Mouse (Mus musculus): ENCODE data around the gene Birc2.
"Not testable (repeated sequence)": the region's sequence is repeated elsewhere in the genome, so short reads cannot be mapped to it uniquely, and the experiment has no call there.

Gene Birc2

DNA sequence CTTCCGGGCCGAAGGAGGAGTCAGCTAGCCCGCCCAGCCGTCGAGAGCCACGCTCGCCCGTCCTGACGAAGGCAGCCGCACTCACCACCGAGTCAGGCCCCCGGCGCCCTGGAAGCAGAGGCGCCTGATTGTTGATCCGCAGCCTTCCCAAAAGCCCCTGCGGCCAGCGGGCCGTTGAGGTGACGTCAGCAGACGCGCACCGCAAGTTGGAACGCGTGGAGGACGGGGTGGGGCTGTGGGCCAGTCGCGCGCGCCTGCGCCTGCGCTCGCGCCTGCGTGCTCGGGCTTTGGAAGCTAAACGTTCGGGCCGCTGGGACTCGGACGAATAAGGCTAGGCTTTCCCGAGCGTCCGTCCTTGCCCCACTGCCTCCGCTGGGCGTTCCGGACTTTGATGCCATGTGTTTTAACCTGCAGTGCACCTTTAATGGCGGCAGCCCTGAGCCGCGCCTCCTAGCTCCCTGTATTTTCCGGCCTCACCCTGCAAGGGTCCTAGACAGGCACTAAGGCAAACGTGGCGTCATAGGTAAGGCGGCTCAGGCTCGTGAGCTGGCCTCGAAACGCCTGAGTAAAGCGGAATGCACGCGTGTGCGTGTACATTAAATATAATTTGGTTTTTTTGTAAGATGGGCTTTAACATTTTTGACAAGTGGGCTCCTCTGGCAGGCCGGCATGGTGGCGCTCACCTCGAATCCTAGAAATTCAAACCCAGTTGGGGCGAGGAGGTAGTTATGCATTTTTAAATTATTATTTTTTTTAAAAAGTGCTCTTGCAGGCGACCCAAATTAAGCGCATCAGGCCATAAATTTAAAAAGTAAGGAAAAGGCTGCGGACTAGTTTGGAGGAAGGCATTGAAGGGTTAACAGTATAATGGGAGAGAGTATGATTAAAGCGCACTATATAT is at the start of gene Birc2:
Gene Birc2 (minus strand): TSS at position 160 of the 901 bp plus-strand sequence.
- peak; percentile 97 for DNase-seq

DNA sequence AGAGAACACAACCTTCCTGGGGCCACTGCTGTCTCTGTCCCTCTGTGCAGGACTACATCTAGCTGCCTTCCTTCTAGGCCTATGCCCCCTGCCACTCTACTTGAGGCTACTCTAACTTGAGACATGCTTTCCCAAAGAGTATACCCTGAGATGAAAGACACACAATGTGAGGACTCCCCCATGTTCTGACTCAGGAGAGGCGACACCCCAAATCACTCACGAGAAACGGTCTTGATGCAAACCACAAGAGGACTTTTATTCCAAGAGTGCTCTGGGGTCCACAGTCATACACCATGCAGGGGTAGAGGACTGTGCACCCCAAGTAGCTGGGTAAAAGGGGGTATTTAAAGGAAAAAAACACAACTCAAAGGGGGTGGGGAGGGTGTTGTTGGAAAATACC is 47.5 kb upstream of the Birc2 start:
- DNase-seq = no peak

DNA sequence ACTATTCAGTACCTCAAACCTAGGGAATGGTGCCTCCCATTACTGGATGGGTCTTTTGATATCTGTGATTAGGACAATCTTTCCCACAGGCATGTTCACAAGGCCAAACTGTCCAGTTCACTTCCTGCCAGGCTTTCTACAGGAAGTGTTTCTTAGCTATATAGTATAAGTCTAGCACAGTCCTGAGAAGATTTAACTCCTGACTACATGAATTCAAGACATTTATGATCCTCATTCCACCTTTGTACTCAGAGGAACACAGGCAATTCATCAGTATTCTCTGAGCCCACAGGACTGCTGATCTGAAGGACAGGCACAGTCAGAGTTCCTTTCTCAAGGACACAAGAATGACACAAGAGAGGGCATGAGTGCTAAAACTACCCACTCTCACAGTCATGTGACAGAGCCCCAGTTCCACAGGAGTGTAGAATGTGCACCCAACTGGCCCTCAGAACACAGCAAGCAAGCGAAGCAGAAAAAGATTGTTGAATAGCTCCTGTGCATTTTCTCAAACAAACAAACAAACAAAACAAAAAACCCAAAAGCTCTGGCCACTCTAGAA is 45.5 kb upstream of the Birc2 start:
- no peak for DNase-seq

DNA sequence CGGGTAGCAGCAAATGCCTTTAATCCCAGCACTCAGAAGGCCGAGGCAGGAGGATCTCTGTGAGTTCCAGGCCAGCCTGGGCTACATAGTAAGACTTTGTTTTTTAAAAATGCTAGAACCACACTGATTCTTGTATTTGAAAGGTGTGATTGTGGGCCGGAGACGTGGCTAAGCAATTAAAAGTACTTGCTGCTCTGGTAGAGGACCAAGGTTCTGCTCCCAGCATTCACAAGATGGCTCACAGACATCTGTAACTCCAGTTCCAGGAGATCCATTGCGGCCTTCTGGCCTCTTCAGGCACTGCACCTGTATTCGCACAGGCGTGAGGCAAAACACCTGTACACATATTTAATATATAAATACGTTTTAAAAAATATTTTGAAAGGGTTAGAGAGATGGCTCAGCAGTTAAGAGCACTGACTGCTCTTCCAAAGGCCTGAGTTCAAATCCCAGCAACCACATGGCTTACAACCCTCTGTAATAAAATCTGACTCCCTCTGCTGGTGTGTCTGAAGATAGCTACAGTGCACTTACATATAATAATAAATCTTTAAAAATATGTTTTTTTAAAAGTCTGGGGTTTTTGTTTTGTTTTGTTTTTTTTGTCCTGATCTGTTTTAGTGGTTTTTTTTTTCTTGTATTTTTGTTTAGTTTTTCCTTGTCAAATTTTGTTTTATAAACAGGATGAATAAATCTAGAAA is 36.8 kb upstream of the Birc2 start:
- no peak for DNase-seq

DNA sequence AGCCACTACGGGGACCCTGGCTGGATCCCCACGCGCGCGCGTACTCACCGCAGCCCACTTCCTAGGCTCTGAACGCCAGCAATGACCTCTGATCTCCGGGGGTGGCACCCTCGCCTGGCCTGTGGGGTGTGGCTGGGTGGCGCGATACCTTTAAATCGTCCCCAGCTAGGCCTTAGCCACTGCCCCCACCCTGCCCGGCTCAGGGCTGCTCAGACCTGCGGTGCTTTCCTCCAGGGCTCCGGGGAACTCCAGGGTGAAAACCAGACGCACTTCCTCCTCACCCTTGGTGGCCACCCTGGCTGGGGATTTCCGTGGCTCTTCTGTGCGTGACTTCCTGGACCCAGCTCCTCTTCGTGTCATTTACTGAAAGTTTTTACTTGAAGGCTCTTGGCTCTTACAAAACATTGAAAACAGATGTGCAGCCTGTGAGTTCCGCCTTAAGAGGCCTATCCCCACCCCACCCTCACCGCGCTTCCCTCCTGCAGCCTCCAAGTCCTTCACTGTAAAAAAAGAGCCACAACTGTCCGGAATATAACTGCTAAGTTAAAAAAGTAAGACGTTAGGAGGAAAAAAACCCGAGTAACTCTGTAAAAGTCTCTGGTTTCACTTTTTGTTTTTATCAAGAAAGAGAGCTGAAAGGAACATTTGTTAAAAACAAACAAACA is 36.0 kb upstream of the Birc2 start, which contains the start of gene Birc3:
Gene Birc3 (minus strand): TSS at position 412 of the 665 bp plus-strand sequence.
- peak; percentile 8 for DNase-seq

DNA sequence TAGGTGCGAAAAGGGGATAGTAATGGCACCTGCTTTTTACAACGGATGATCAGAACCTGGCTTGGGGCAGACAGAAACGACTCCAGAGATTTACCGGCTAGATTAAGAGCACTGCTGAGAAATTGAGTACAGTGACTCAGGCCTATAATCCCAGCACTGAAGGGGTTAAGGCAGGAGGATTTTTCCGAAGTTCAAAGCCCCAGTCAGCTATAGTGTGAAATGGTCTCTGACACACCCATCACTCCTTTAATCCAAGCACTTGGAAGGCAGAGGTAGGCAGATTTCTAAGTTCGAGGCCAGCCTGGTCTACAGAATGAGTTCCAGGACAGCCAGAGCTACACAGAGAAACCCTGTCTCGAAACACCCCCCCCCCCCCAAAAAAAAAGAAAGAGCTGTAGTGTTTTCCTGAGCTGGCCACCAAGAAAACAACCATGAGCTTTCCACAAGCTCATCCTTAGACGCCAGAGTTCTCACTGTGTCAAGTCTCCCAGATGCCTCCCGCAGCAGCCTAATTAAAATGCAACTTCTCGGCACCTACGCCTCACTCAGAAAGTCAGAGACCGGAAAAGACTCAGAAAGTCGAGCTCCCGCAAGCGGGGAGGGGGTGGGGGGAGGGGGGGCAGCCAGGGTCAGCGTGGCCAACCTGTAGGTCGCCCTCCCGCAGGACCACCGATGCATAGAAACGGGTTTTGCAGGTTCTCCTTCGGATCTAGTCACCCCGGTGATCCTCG is 35.3 kb upstream of the Birc2 start:
- peak; percentile 32 for DNase-seq

DNA sequence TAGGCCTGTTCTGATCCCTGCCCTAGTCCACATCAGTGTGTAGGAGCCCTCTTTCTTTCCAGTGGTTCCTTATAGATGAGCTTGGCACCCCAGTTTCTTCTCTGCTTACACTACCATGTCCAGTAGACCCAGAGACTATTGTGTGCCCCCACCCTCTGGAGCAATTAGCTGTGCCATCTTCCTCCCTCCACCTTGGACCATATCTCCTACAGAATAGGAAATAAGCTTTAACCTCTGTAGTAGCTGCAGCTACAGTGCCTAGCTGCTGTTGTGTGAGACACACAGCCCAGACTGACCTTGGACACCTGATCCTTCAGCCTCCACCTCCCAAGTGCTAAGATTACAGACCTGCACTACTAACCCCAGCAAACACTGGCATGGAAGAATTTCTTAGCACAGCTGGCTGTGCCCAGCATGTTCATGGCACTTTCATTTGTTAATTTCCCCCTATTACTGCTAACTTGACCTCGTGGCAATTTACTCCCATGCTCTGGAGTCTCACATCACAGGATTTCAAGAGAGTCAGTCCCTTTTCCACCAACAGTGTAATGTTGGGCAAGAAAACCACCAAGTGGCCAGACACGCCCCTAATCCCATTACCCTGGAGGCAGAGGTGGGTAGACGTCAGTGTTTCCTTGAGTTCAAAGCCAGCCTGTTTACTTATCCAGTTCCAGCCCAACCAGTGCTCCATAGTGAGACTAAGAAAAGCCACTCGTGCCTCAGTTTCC is 34.6 kb upstream of the Birc2 start:
- no peak for DNase-seq

DNA sequence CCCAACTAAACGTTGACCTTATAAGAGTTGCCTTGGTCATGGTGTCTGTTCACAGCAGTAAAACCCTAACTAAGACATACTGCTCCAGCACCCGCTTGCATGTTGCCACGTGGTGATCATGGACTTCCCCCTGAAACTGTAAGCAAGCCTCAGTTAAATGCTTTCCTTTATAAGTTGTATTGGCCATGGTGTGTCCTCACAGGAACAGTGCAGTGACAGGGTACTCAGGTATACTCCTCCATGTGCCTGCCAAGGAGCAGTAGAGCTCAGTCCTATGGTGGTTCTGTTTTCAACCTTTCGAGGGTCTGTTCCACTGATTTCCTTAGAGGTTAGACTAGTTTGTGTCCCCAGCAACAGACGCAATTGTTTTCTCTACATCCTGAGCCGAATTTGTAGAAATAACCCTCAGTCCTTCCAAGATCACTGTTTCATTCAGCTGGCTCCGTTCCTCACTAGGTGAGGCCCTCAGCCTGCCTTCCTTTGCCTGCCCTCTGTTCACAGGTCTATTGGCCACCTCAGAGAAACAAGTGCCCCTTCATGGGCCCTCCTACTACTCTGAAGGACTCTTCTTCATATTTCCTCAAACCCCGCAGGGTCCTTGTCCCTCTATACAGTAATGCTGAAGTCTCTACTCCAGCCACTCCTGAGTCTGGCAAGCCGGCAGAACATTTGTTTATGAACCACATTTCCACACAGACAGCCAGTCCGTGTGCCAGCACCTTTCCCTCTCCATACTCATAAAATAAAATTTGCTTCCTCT is 33.9 kb upstream of the Birc2 start:
- DNase-seq = no peak

DNA sequence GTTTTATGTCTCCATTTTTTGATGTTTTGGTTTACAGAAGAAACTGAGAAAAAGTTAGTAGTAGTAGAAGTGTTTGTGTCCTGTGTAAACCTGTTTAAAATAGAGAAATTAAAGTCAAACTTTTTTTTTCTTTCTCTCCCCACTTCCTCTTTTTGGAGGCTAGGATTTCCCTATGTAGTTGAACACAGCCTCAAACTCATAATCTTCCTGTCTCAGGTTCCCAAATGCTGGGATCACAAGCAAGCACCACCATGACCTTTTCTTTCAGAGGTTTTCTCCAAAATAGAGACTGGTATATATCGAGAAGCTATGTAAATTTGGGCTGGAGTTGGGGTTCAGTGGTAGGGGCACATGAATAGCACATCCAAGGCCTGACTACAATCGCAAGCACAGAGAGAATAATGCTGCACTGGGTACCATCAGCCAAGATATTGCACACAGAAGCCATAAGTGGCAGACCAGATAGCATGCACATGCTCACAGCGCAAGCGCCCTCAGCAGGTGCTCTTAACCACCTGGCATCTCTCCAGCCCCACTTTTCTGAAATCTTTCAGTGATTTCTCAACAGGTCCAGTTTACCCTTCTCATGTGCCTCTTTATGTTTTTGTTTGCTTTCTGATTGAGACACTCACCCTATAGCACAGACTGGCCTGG is 32.1 kb upstream of the Birc2 start:
- no peak for DNase-seq

DNA sequence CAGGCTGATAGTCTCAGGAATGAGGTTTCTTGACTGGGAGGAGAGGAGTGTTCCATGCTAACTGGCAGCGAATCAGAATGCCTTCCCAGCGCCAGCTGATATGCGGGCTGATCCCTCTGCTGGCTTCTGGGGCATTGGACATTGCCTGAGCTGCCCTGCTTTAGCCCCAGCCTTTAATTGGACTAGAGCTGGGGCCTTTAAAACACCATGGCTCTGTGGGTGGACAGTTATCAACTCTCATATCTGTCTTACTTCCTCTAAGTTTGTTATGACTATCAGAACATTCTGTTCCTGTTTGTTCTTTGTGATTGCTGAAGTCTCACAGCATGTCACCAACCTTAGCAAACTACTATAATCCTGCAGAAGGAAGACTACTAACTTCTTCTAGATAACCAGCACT is 31.1 kb upstream of the Birc2 start:
- no peak for DNase-seq

DNA sequence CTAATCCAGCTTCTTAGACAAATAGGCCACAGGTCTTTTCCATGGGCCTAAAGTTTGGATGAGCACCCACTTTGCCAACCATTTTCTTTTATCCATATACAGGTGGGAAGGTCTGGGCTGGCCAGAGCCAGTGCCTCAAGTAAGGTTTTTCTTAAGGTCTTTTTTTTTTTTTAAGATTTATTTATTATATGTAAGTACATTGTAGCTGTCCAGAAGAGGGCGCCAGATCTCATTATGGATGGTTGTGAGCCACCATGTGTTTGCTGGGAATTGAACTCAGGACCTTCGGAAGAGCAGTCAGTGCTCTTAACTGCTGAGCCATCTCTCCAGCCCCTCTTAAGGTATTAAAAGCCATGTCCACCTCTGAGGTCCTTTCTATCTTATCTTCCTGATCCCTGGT is 30.1 kb upstream of the Birc2 start:
- not testable (repeated sequence) for DNase-seq

DNA sequence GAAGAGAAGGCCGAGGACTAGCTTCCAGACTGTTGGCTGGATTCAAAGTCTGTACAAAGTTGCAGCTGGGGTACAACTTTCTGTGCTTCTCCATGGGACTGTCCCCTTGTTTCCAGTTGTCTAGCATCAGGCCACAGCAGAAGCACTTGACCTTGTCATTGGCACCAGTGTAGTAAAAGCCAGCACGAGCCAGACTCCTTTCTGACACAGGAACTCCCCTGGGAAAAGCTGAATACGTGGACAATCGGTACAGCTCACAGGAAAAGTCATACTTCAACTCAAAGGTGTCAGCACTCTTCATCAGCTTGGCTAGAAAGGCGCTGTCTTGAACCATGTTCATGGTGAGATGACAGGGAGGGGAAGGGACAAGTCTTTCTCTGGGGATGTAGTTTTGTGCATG is 24.1 kb upstream of the Birc2 start:
- no peak for DNase-seq

DNA sequence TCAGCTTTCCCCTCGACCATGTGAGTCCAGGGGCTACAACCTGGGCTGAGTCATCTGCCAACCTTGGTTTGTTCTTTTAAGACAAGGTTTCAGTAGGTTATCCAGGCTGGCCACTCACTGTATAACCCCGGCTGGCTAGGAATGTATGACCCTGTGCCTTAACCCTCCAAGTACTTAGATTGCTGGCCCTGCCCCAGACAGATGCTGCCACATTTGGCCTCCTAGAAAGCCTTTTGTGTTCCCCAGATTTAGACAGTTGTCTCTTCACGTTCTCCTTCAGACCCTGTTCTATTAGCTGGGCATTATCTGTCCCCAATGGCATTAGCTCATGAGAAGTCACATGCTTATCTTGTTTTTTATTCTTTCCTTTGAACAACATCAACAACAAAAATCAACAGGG is 19.0 kb upstream of the Birc2 start:
- no peak for DNase-seq

DNA sequence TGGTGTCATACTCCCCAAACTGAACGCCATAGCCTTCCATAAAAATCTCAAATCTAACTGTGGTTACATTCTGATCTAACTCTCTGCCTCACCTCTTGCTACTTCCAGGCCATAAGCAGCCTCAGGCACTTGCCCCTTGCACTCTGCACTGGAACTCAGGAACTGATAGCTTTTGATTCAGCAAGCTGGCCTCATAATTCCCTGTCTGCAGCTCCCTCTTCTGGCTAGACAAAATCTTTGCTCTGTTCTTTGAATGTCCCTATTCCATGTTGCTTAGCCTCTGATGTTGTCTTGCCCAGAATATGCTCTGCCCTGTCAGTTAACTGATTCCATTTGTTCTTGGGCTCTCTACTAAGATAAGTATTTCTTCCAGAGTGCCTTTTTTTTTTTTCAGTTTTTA is 18.5 kb upstream of the Birc2 start:
- DNase-seq = peak; percentile 24

DNA sequence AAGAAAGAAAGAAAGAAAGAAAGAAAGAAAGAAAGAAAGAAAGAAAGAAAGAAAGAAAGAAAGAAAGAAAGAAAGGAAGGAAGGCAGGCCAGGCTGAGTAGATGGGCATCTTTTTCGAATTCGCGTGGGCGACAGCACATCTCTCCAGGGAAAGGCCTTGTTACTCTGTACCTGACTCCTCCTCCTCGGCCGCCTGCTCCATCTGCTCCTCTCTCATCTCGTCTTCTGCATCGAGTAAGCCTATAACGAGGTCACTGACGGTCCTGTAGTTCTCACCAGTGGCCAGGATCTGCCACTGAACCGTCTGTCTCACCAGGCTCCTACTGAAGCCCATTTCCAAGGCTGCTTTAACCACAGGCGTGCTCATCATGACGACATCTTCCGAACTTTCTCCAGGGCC is 17.3 kb upstream of the Birc2 start:
- not testable (repeated sequence) for DNase-seq

DNA sequence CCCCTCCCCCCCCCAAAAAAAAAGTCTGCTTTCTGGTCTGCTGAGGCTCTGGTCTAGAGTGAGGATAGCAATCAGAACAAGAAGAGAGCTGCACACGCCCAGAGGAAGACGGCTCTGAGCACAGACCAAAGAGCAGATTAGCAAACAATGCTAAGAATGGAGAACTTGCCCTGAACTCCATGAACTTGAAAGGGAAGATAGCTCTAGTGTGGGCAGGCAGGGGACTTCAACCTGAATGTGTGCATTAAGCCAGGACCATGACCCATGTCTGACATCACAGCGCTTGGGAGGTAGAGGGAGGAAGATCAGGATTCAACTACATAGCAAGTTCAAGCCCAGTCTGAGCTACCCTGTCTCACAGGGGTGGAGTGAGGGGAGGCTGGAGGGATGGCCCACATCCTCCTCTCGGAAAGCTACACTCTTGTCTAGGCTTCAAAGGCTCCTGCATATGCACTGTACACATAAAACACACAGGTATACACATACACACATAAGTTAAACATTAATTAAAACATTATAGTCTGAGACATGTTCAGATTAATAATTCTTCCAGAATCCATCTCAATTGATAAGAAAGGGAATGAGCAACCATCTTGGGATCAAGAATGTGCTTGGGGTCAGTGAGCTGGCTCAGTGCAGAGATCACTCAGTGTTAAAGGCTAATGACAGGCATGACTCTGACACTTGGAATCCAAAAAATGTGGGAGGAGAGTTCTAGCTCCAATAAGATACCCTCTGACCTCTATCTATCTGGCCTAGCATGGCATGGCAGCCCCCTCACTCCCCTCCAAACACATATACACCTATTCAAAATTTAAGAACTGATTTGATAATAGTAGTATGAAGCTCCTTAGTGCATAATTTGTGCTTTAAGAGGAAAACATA is 15.7 kb upstream of the Birc2 start:
- DNase-seq = no peak

DNA sequence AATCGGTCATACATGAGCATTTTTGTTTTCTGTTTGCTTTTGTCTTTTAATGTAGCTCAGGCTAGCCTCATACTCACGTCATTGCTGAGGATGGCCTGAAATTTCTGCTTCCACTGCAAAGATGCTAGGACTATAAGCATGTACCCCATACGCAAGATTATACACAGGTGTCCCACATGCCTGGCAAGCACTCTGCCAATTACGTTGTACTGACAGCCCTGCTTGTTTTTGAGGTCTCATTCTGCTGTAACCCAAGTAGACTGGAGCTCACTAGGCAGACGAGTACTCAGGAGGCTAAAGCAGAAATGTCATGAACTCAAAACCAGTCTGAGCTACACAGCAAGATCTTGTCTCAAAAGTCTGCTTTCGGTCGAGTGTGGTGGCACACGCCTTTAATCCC is 15.0 kb upstream of the Birc2 start:
- no peak for DNase-seq

DNA sequence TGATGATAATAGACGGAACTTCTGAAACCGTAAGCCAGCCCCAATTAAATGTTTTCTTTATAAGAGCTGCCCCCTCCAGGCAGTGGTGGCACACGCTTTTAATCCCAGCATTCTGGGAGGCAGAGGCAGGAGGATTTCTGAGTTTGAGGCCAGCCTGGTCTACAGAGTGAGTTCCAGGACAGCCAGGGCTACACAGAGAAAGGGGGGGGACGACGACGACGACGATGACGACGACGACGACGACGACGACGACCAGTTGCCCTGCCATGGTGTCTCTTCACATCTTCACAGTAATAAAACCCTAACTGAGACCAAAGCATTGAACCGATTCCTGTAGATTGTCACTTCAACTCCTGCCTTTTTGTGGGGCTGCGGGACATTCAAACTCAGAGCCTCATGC is 11.3 kb upstream of the Birc2 start:
- DNase-seq = no peak

DNA sequence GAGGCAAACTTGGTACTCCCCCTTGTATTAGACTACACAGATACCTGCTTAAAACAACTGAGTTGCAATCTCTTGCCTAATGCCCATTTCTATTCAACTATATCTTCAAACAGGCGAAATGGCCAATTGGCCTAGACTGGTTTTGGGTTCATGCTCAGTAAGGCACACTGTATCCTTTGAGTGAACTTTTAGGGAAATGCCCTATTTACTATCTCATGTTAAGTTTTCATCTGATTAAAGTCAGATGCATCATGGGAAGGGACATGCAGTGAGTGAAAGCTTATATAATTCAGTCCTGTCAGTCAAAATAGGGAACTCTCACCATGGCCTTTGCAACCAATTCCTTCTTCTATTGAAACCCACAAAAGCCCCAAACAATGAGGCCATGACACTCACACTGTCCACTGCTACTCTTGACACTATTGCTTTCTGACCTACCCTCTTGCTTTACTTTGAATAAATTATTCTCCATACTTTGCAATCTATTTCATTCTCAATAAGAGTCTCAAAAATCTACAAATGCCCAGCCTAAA is 9.9 kb upstream of the Birc2 start:
- DNase-seq = no peak
